Mouse (Mus musculus): ENCODE measurements around the gene Ankrd7.

- TF ChIP-seq CTCF (IDR thresholded peaks at IDR 0.05; ENCODE audit: low read depth, low read length) (no peak), POLR2A (IDR thresholded peaks at IDR 0.05; ENCODE audit: insufficient read depth, low read length) (no peak)
Observed at GRCm38 (mm10) chr6:18907173-18907572, 41.1 kb downstream of the Ankrd7 start.
